ENCODE assay signal across 24 mouse cellular contexts in genomic region chr19:24501525-24501924, GRCm38 (mm10). TPM values are rescaled to one million over a fixed set of nuclear protein-coding genes. Genes with fewer than 3 reads are reported as not detected.
DNase-seq lines count a peak whose midpoint lies in the region; ATAC-seq and TF ChIP-seq lines count a peak whose summit lies in the region.
"Had no signal": no experiment of that assay in that cellular context is flagged by ENCODE, and none has a peak within 500 bp of the region (broad histone marks: within the 10 kb centered on the region; RNA-seq: fewer than 3 reads in every experiment).

No protein-coding gene starts in this region.

- no peaks in the 10 kb centered on the region for H3K36me3 ChIP-seq in kidney, embryonic 14.5 days (ENCODE audit: control insufficient read depth, insufficient read depth, low read length)
- H3K36me3 ChIP-seq in kidney, adult 2 months (ENCODE audit: control insufficient read depth, insufficient read depth, low read length), result no peaks in the 10 kb centered on the region
- no peaks in the 10 kb centered on the region for H3K36me3 ChIP-seq in lung, postnatal 0 days (ENCODE audit: insufficient read depth, low read length)
- H3K36me3 ChIP-seq in hindbrain, embryonic 16.5 days (ENCODE audit: control insufficient read depth, insufficient read depth, low read length), result no peaks in the 10 kb centered on the region
- H3K36me3 ChIP-seq: embryonic facial prominence, embryonic 13.5 days; forebrain, embryonic 12.5 days; forebrain, embryonic 15.5 days; heart, embryonic 13.5 days had no signal

- no peak overlapping the region for H3K9ac ChIP-seq in kidney, embryonic 14.5 days (ENCODE audit: low read depth, low read length)
- H3K9ac ChIP-seq in lung, postnatal 0 days (replicated peaks; ENCODE audit: low read depth), result no peak overlapping the region
- no peak overlapping the region for H3K9ac ChIP-seq in hindbrain, embryonic 16.5 days (ENCODE audit: low read depth, low read length)
- H3K9ac ChIP-seq: embryonic facial prominence, embryonic 13.5 days; forebrain, embryonic 12.5 days; forebrain, embryonic 15.5 days; heart, embryonic 13.5 days; hindbrain, embryonic 14.5 days had no signal

- peak; percentile 20 for DNase-seq in embryo, embryonic 9.5 days (ENCODE audit: extremely low spot score)
- DNase-seq in embryo, embryonic 11 days, result no peak
- no peak for DNase-seq in kidney, adult 2 months
- no peak for DNase-seq in lung, postnatal 0 days (ENCODE audit: low spot score)
- no peak for DNase-seq in lung, postnatal 36 days
- DNase-seq: adrenal gland, adult 8-10 months; adrenal gland, postnatal 25 days; cerebellum, adult 11-12 months; cerebellum, adult 8-10 months; cerebellum, postnatal 10 days; cerebellum, postnatal 36 days; gastrocnemius, postnatal 25 days; heart, adult 2 months; heart, postnatal 14 days; heart, postnatal 4 days had no signal

- no peak overlapping the region for H3K4me3 ChIP-seq in kidney, embryonic 14.5 days (ENCODE audit: low read length)
- no peak overlapping the region for H3K4me3 ChIP-seq in kidney, adult 2 months (ENCODE audit: insufficient read depth, low read depth, low read length)
- no peak overlapping the region for H3K4me3 ChIP-seq in lung, postnatal 0 days (ENCODE audit: low read depth, low read length)
- H3K4me3 ChIP-seq in hindbrain, embryonic 16.5 days (ENCODE audit: low read length), result no peak overlapping the region
- H3K4me3 ChIP-seq: embryonic facial prominence, embryonic 13.5 days; erythroblast, embryonic 14.5 days; forebrain, embryonic 12.5 days; forebrain, embryonic 15.5 days; heart, adult 2 months; heart, embryonic 13.5 days had no signal

- ATAC-seq in kidney, embryonic 14.5 days (ENCODE audit: low FRiP score, low TSS enrichment), result peak; percentile 68
- no peak for ATAC-seq in lung, postnatal 0 days
- ATAC-seq in hindbrain, embryonic 16.5 days, result no peak
- ATAC-seq: activated CD4-positive, CD25-positive, alpha-beta regulatory T cell, adult 4 months; forebrain, embryonic 15.5 days had no signal

- no peaks in the 10 kb centered on the region for H3K4me1 ChIP-seq in kidney, embryonic 14.5 days (ENCODE audit: control insufficient read depth, insufficient read depth, low read length)
- no peaks in the 10 kb centered on the region for H3K4me1 ChIP-seq in kidney, adult 2 months (ENCODE audit: control insufficient read depth, insufficient read depth, low read length)
- H3K4me1 ChIP-seq in lung, postnatal 0 days (ENCODE audit: insufficient read depth, low read depth, low read length), result no peaks in the 10 kb centered on the region; the same call in 1 of the 2 replicates
- no peaks in the 10 kb centered on the region for H3K4me1 ChIP-seq in hindbrain, embryonic 16.5 days (ENCODE audit: control insufficient read depth, insufficient read depth, low read depth, low read length)
- H3K4me1 ChIP-seq: embryonic facial prominence, embryonic 13.5 days; forebrain, embryonic 12.5 days; forebrain, embryonic 15.5 days had no signal

- H3K4me2 ChIP-seq in kidney, embryonic 14.5 days (replicated peaks; ENCODE audit: low read depth, low read length), result no peak overlapping the region
- no peak overlapping the region for H3K4me2 ChIP-seq in lung, postnatal 0 days (replicated peaks; ENCODE audit: low read depth, low read length)
- no peak overlapping the region for H3K4me2 ChIP-seq in hindbrain, embryonic 16.5 days (ENCODE audit: low read length)
- H3K4me2 ChIP-seq: embryonic facial prominence, embryonic 13.5 days; forebrain, embryonic 12.5 days; forebrain, embryonic 15.5 days; heart, embryonic 13.5 days; hindbrain, embryonic 14.5 days had no signal

- TF ChIP-seq CTCF in kidney, adult 2 months (conservative IDR thresholded peaks at IDR 0.05; ENCODE audit: insufficient read depth, insufficient read length, low read depth, low read length), result no peak
- no peak for TF ChIP-seq CTCF in lung, postnatal 0 days (IDR thresholded peaks at IDR 0.05)

- H3K9me3 ChIP-seq in kidney, embryonic 14.5 days (ENCODE audit: control insufficient read depth, low read length), result no peaks in the 10 kb centered on the region
- H3K9me3 ChIP-seq in lung, postnatal 0 days (ENCODE audit: low read length), result no peaks in the 10 kb centered on the region
- H3K9me3 ChIP-seq in hindbrain, embryonic 16.5 days (ENCODE audit: control insufficient read depth, low read length), result no peaks in the 10 kb centered on the region
- H3K9me3 ChIP-seq: embryonic facial prominence, embryonic 13.5 days; forebrain, embryonic 12.5 days; forebrain, embryonic 15.5 days; heart, embryonic 13.5 days had no signal

- TF ChIP-seq EP300 in lung, postnatal 0 days (IDR thresholded peaks at IDR 0.05), result no peak

- no peaks in the 10 kb centered on the region for H3K27me3 ChIP-seq in kidney, embryonic 14.5 days (ENCODE audit: control insufficient read depth, insufficient read depth, low read length)
- H3K27me3 ChIP-seq in kidney, adult 2 months (replicated peaks; ENCODE audit: control insufficient read depth, insufficient read depth, low read length), result no peaks in the 10 kb centered on the region
- H3K27me3 ChIP-seq in lung, postnatal 0 days (replicated peaks; ENCODE audit: insufficient read depth, low read length), result no peaks in the 10 kb centered on the region
- no peaks in the 10 kb centered on the region for H3K27me3 ChIP-seq in hindbrain, embryonic 16.5 days (replicated peaks; ENCODE audit: control insufficient read depth, insufficient read depth, low read length)
- H3K27me3 ChIP-seq: embryonic facial prominence, embryonic 13.5 days; forebrain, embryonic 12.5 days; forebrain, embryonic 15.5 days; heart, embryonic 13.5 days had no signal

- no peak overlapping the region for H3K27ac ChIP-seq in kidney, embryonic 14.5 days (ENCODE audit: low read depth, low read length)
- no peak overlapping the region for H3K27ac ChIP-seq in kidney, adult 2 months (ENCODE audit: insufficient read depth, low read depth, low read length)
- H3K27ac ChIP-seq in lung, postnatal 0 days (ENCODE audit: low read length), result 0 out of 2 replicates have a peak overlapping the region, but pooled peaks have one; percentile 34
- H3K27ac ChIP-seq in hindbrain, embryonic 16.5 days (ENCODE audit: low read depth, low read length), result no peak overlapping the region
- H3K27ac ChIP-seq: embryonic facial prominence, embryonic 13.5 days; forebrain, embryonic 12.5 days; forebrain, embryonic 15.5 days; heart, adult 2 months; heart, embryonic 13.5 days; hindbrain, embryonic 14.5 days had no signal

- TF ChIP-seq POLR2A in kidney, adult 2 months (IDR thresholded peaks at IDR 0.05; ENCODE audit: low read depth, low read length), result no peak

RNA-seq across cellular contexts. Expression of gene Fam122a, which starts 24.4 kb away (rescaled TPM):
- 52.9 and 54.6 TPM in 2 replicates for polyA plus RNA-seq in kidney, embryonic 14.5 days (2014; fragmentation: Nextera tagmentation; extraction: Ambion mirVana)
- polyA plus RNA-seq in kidney, adult 2 months (2012; rRNA removed), result 31.3 and 36.3 TPM in 2 replicates
- polyA plus RNA-seq in lung, postnatal 0 days (2015; fragmentation: Nextera tagmentation; extraction: Ambion mirVana), result 47.8 and 48.6 TPM in 2 replicates
- 52.1 and 53.9 TPM in 2 replicates for polyA plus RNA-seq in hindbrain, embryonic 16.5 days (2015; fragmentation: Nextera tagmentation; extraction: Ambion mirVana)

RNA-seq across cellular contexts. Expression of gene Pip5k1b, which starts 54.1 kb away (rescaled TPM):
- 3.1 and 3.3 TPM in 2 replicates for polyA plus RNA-seq in kidney, embryonic 14.5 days (2014; fragmentation: Nextera tagmentation; extraction: Ambion mirVana)
- 3.7 and 4.0 TPM in 2 replicates for polyA plus RNA-seq in kidney, adult 2 months (2012; rRNA removed)
- 14.1 and 14.5 TPM in 2 replicates for polyA plus RNA-seq in lung, postnatal 0 days (2015; fragmentation: Nextera tagmentation; extraction: Ambion mirVana)
- 2.2 and 2.4 TPM in 2 replicates for polyA plus RNA-seq in hindbrain, embryonic 16.5 days (2015; fragmentation: Nextera tagmentation; extraction: Ambion mirVana)
